Mouse (Mus musculus): ENCODE data around the gene Sf3a1.
"Not testable (repeated sequence)": the region's sequence is repeated elsewhere in the genome, so short reads cannot be mapped to it uniquely, and the experiment has no call there.

DNA sequence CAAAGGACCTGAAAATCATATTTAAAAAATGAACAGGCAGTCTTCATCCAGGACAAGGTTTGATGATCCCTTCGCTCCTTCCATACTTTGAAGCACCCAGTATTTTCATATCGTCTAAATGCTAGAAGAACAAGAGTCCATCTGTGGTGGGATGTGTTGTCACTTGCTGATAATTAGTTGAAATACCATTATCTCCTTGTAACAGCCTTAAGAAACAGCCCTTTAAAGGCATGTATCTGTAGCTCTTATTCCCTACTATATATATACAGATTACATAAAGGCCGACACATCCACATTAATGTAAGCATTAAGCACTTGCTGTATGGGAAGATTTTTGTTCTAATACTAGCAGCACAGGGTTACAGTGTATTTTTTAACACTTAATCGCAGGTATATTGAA lies 31.7 kb upstream of the Sf3a1 start:
- not testable (repeated sequence) for TF ChIP-seq POLR2A, CTCF (IDR thresholded peaks at IDR 0.05; ENCODE audit: insufficient read depth, low read depth, low read length)

Measured in olfactory bulb, adult 2 months (tissue).